Mouse (Mus musculus) right cerebral cortex, postnatal 25 days (tissue): ENCODE data around the gene Spred2.

ENCODE experiments used
- DNase-seq: peaks from one replicate; pipeline ENCODE4 v3.0.0; 2022

The Spred2 gene

DNA sequence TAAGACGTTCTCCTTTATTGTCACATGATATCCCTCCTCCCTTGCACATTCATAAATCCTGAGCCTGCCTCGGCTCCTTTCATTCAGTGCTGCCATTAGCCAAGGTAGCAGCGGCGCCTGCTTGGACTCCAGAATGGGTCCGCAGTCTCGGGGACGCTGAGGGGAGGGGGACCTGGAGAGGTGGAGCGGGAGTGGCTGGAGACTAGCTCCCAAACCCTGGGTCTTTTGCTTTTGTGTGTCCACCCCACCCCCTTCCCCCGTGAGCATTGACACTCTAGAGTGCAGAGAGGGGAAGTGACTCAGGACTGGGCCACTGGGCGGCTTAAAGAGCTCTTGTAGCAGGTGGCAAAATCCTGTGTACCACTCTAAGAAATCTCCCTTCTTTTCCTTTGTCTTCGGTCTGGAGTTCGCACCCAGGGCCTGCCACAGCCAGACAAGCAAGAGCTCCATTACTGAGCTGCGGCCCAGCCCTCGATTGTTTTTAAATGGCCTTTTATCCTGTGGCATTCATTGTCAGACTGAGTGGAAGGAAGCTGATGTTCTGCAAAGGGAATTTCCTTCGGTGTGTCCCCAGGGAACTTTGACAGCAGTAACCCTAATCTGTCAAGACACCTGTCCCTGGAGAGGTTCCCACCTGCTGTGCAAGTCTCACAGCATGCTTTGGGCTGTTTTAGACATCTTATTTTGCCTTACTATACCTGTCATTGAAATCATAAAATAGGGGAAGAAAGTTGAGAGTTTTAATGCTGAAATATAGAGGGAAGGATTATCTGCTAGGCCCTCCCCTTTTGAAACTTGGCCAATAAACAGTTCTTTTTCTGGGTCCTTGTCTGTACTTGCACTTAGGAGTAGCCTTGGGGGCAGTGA, 2.0 kb downstream of the Spred2 start:
- DNase-seq: no peak

DNA sequence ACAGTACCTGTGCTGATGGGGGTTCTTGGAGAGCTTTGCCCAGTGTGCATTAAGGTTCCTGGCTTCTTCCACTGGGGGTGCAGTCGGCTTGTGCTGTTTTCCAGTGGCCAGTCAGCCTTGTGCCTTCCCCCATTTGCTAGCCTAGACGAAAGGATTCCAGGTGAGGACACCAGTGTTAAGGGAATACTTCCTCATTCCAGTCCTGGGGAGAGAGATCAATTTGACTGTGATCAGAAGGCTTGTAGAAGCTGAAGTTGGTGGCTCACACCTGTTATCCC, 2.6 kb downstream of the Spred2 start:
- DNase-seq: no peak

DNA sequence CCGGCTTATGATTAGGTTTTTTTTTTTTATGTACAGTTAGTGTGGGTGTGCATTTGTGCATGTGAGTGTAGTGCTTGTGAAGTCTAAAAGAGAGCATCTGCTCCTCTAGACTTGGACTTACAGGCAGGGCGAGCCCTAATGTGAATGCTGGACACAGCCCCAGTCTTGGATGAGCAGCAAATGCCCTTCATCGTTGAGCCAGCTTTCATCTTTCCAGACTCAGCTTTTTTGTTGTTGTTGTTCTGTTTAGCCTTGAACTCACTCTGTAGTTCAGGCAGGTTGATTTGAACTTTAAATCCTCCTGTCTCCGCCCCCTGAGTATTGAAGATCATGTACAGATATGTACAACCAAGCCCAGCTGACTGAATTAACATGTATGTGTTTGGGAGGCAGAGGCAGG, 4.5 kb downstream of the Spred2 start:
- no peak for DNase-seq

DNA sequence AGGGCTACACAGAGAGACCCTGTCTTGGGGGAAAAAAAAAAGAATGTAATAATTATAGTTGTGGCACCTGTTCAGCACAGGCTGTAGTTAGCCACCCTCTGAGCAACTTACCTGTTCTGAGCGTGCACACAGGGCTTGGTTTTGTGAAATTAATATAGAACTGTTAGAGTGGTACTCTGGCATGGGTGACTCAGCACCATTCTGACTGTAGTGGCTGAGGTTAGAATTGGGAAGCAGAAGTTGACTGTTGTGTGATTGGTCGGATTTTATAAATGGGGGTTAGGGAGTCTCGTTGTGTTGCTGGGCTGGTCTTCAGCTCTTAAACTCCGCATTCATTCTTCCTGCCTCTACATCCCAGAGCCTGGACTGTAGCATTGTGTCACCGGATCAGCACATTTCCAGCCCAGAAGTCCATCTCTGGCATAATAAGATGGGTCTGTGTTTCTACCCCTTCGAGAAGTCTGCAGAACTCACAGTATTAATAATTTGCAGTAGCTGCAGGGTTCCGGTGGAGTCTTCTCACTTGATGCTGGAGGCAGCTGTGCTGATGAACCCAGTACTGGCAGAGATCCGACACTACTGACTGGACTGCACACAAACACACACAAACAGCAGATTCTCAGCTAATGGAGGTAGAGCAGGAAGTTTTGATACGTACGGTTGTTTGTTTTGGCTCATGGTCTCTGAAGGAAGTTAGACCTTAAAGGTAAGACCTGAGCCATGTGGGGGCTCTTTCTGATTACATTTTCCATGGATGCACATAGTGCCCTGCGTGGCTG, 5.1 kb downstream of the Spred2 start:
- DNase-seq: no peak

DNA sequence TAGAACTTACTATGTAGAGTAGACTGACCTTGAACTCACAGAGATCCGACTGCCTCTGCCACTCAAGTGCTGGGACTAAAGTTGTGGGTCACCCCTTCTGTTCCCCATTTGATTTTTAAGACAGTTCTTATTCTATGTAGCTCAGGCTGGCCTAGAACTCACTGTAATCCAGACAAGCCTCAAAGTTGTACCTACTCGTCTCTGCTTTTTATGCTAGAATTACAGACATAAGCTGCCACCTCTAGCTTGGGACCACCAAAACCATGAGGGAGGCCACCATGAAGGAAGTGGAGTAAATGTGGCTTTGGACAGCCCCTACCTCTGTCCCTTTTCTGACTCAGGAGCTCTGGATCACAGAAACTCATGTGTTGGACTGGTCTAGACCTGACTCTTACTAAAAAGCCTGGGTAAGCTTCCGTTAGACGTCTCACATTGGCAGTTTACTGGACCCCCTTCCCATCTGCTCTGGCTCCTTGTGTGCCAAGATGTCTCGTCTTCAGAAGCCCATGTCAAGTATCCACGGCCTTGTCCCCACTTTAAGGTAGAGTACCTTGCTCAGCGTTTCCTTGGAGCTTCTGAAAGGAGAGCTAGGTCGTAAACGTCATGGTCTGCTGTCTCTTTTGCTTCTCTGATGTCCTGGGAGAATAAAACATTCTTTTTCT, 7.5 kb downstream of the Spred2 start:
- DNase-seq: no peak

DNA sequence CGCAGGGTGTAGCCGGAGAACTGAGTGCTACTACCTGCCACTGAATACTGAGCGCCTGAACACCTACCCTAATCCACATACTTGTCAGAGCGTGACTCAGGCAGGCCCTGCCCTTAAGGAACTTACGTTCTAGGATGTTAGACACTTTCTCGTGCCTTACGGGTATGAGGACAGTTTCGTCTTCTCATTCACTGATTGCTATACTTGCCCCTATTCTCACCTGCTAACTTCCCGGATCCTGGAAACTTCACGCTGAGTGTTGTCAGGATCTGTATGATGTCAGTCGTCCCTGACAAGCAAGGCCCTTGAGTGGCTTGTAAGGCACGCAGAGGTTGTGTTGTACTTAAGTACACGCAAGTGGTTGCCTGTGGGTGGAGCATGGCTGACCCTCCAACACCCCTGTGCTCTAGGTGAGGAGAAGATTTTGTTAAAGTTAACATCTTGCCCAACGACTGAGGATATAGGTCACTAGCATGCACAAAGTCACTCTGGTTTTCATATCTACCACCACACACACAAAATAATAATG, 8.9 kb downstream of the Spred2 start:
- no peak for DNase-seq

- DNase-seq: no peak
Measured at GRCm38 (mm10) chr11:19935524-19936354, 11.6 kb downstream of the Spred2 start.

GRCm38 (mm10) chr11:19938456-19939004, 14.4 kb downstream of the Spred2 start:
- no peak for DNase-seq

GRCm38 (mm10) chr11:19939305-19939730, 15.1 kb downstream of the Spred2 start:
- DNase-seq: no peak

GRCm38 (mm10) chr11:19939831-19940230, 15.7 kb downstream of the Spred2 start:
- no peak for DNase-seq

DNA sequence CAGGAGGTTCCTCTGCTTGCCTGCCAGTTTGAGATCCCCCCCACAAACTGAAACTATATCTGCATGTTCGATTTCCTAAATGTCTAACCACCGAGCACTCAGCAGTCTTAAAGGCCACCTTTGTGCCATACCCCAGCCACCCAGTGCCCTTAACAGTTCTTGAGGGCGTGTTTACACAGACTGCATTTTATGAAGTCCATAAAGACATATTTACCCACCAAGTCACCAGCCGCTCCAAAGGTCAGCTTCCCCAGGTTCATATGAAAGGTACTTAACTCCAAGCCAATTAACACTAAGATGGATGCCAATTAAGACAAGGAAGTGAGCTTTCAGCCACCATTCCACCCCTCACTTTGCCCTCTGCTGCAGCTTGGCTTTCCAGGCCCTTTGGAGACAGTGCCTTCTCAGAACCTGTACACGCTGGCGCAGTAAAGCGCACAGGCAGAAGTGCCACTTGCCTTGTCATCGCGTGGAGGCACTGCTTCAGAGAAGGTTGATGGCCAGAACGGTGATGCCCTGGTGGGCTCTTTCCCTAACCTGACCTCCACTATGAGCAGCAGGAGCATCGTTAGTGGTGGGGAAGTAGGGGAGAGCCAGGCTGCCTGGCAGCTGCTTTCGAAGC, 17.1 kb downstream of the Spred2 start:
- no peak for DNase-seq

DNA sequence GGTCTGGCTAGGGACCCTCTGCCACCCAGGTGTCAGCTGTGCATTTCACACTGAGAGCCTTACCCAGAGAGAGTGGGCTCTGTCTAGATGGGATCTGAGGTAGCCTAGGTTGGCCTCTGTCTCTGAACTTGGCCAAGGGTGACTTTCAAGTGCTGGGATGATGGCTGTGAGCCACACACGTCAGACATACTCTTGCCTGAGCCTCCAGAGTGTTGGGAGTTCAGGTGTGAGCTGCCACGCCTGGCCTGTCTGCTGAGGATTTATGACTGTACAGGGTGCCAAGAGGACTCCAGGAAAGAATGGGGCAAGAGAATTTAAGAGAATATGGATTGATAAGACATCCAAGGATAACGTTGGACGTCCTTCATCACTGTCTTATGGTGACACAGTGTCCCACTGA, 17.8 kb downstream of the Spred2 start:
- DNase-seq: no peak

DNA sequence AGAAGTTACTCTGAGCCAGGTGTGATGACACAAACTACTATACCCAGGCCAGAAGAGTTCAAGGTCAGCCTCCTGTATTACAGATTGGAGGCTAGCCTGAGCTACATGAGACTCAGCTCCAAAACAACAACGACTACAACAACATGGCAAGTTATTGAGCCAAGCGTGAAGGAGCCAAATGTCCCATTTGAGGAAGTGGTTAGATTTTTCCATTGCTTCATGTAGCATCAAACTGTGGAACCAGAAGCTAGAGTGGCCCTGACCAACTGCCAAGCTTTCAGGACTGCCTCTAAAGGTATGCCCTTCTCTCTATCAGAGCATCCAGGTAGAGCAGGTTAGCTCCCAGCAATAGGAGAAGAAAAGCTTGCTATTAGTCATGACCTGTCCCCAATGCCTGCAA, 19.6 kb downstream of the Spred2 start:
- DNase-seq: no peak

GRCm38 (mm10) chr11:19944701-19945100, 20.5 kb downstream of the Spred2 start:
- peak; percentile 38 for DNase-seq

GRCm38 (mm10) chr11:19946721-19947120, 22.5 kb downstream of the Spred2 start:
- no peak for DNase-seq

DNA sequence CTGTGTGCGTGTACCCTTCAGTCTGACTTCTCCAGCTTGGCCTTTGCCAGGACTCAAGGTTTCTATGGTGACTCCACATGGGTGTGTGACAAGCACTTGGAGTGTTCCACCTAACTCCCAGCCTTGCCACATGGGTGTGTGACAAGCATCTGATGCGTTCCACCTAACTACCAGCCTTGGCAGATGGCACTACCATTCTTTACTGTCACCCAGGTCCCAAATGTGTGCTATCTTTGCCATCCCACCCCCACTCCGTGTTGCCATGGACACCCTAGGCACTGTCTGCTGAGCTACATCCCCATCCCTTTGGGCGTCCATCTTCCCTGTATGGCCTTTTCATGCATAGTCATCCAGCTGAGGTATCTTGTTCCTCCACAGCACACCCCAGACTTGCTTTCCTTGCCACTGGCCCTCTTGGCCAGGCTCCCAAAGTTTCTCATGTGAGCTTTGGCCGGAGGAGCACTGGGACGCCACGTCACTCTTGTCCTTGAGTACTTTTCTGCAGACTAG, 23.5 kb downstream of the Spred2 start:
- DNase-seq: peak; percentile 53

DNA sequence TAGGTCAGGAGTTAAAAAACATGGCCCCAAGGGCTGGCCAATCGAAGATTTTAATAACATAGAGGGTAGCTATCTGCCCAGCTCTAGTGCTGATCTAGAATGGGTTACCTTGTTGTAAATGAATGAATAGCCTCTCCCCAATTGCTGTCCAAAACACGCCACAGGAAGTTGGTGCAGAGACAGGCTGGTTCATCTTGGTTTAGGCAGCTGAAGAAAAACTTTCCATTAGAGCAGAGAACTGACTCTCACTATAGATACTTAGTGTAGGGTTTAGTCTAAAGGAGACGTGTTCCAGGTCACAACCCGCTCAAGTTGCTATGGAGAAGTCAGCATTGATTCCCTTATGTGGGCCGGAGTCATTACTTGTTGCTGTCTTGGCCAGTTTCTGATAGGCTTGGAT, 25.6 kb downstream of the Spred2 start:
- no peak for DNase-seq

GRCm38 (mm10) chr11:19950169-19950568, 26.0 kb downstream of the Spred2 start:
- DNase-seq: no peak

- no peak for DNase-seq
Measured at GRCm38 (mm10) chr11:19952963-19953362, 28.8 kb downstream of the Spred2 start.

- no peak for DNase-seq
Measured at GRCm38 (mm10) chr11:19953919-19954318, 29.7 kb downstream of the Spred2 start.

- no peak for DNase-seq
Measured at GRCm38 (mm10) chr11:19955069-19955468, 30.9 kb downstream of the Spred2 start.

DNA sequence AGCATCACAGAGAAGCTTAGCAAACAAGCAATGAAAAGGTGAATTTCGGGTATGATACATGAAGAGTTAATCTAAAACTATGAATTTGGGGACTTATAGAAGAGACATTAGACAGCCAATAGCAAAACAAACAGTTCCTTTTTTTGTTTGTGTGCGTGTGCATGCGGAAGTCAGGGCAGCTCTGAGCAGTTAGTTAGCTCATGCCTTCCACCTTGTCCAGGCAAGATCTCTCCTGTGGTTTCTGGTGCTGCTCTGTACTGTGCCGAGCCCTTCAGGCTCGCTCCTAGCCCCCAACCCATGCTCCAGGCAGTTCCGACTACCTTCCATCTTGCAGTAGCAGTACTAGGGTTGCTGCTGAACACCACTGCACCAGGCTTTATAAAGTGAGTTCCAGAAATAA, 31.5 kb downstream of the Spred2 start:
- no peak for DNase-seq
